Mouse (Mus musculus) hematopoietic multipotent progenitor cell, adult 10-12 weeks (in vitro differentiated cells): Measurements from ENCODE around the gene Apoc1. TPM values are rescaled to one million over a fixed set of nuclear protein-coding genes. Genes with fewer than 3 reads are reported as not detected.

Experiments
- polyA plus RNA-seq: library from polyadenylated mRNA; stranded (reverse); fragments of >175 nt; gene quantifications from 2 replicates; pipeline ENCODE4 v1.2.3, GENCODE M21; 2012; ENCODE audit warnings: low replicate concordance

Apoc1 gene
- 0.67 and 8.3 TPM in 2 replicates for polyA plus RNA-seq

DNA sequence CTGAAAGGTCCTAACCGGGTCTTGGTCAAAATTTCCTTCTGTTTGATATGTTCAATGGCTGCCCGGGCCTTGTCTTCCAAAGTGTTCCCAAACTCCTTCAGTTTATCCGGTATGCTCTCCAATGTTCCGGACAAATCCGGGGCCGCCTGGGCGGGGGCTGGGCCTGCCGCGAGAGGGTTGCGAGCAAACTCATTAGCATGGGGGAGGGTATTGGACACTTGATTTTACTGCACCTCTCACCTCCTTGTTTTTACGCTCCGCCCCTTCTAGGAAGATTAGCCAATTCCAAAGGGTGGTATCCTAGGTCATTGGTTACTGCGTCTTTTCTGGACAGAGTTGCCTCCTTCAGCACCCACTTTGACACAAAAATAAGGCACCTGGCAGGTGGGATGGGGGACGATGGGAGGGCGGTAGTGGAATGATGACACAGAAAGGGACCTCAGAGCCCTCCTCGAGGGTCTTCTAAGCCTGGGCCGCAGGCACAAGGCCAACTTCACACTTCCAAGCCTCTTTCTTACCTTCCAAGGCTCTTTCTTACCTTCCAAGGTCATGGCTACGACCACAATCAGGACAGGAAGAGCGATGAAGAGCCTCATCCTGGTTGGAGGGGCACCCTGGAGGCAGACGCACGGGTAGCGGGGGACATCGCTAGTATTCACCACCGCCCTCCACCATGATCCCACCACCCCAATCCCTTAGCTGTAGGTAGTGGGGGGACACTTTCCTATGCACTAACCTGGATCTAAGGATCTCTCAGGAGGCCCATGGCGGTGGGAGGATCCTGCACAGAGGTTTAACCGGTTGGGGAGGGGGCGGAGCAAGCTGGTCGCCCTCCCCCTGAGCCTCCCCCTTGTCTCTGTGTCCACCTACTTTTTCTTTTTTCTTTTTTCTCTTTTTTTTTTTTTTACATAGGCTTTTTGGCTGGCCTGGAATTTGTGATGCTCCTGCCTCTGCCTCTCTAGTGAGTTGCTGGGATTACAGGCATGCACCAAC, at the start of gene Apoc1:
Gene Apoc1 (minus strand): TSS at position 788 of the 993 bp plus-strand sequence.

GRCm38 (mm10) chr7:19715239-19716054, 23.0 kb upstream of the Apoc1 start, which contains the start of gene Tomm40:
TSS of gene Tomm40 (minus strand) at chr7:19715438.

GRCm38 (mm10) chr7:19698907-19699826, 6.7 kb upstream of the Apoc1 start, which contains the start of gene Apoe:
TSS of gene Apoe (minus strand) at chr7:19699188.

DNA sequence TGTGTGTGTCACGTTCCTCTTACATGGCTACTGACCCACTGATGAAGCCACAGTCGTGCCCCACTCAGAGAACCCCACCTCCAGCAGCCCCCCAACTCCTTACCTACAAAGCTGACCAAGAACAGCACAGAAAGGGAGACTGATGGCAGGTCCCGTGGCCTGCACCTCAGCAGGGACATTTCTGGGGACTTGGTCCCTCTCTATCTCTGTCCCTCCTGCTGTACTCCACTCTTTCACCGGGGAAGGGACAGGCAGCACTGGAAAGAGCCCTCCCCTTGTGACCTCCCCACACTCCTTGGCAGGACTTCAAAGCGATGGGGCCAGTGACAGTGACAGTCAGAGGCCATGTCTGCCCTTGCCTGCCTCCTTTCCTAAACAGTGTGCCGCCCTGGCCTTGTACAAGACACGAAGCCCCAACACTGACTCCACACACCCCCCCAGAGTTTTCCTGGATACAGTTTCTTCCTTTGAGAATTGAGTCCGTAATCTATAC, 11.2 kb downstream of the Apoc1 start, which contains the start of the genes Gm44805 and Apoc4:
Gene Gm44805 (minus strand): TSS at position 222 of the 493 bp plus-strand sequence.
Gene Apoc4 (minus strand): TSS at position 278 of the 493 bp plus-strand sequence.

GRCm38 (mm10) chr7:19677872-19678271, 14.6 kb downstream of the Apoc1 start, which contains the start of gene Apoc2:
TSS of gene Apoc2 (minus strand) at chr7:19677941.

DNA sequence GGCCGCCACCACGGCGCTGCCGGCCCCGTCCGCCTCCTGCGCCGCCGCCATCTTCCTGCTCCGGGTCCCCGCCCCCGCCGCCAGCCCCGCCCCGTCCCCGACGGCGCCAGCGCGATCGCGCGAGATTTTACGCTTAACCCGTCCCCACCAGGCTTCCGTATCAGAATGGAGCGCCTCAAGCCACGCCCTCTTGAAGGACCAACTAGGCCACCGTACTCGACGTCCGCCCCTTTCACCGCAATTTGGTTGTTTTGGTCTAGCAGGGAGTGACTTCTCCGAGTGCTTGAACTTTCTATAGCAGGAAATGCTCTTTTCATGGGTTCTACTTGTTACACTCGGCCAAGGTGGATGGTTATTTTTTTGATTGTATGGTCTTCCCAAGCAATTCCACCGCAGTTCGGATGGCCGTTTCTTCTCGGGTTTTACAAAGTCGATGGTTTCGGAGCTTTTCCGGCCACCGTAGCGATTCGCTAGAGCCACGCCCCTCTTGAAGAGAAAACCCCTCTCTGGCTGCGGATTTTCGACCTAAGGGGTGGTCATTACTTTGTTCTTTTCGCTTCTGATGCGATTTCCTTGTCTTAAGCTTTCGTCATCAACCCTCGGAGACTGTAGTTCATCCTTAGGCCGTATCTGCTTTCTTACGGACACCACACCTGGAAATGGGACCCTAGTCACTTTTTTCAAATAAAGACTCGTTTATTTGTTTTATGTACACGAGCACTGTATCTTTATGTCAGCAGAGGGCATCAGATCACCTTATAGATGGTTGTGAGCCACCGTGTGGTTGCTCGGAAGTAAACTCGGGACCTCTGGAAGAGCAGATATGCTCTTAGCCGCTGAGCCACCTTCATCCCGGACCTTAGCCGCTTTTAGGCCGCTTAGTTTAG, 27.3 kb downstream of the Apoc1 start, which contains the start of gene Clptm1:
Gene Clptm1 (minus strand): TSS at position 79 of the 887 bp plus-strand sequence.

Other genes with a start within 250 kb of the Apoc1 start
- 42.9 and 128 TPM in 2 replicates for gene Mark4, start 233.8 kb downstream of the Apoc1 start, polyA plus RNA-seq
- 0.49 and 1.7 TPM in 2 replicates for gene Exoc3l2, start 229.3 kb downstream of the Apoc1 start, polyA plus RNA-seq
- 6.4 and 11.8 TPM in 2 replicates for gene Bloc1s3, start 184.3 kb downstream of the Apoc1 start, polyA plus RNA-seq
- 95.1 and 103 TPM in 2 replicates for gene Trappc6a, start 184.3 kb downstream of the Apoc1 start, polyA plus RNA-seq
- 0.17 and 0.35 TPM in 2 replicates for gene Nkpd1, start 174.8 kb downstream of the Apoc1 start, polyA plus RNA-seq
- 98.9 and 130 TPM in 2 replicates for gene Ppp1r37, start 129.6 kb downstream of the Apoc1 start, polyA plus RNA-seq
- gene Zfp296, start 115.4 kb downstream of the Apoc1 start, polyA plus RNA-seq, result 44.9 and 45.6 TPM in 2 replicates
- gene Gemin7, start 115.1 kb downstream of the Apoc1 start, polyA plus RNA-seq, result 63.4 and 92.7 TPM in 2 replicates
- gene Clasrp, start 88.2 kb downstream of the Apoc1 start, polyA plus RNA-seq, result 111 and 288 TPM in 2 replicates
- gene Relb, start 63.2 kb downstream of the Apoc1 start, polyA plus RNA-seq, result 52.9 and 128 TPM in 2 replicates
- 105 and 205 TPM in 2 replicates for gene Clptm1, start 27.6 kb downstream of the Apoc1 start, polyA plus RNA-seq
- 1.4 and 6.6 TPM in 2 replicates for gene Apoc2, start 14.7 kb downstream of the Apoc1 start, polyA plus RNA-seq
- 2.7 TPM in 1 of 2 replicates, not detected in the other for gene Gm44805, start 11.2 kb downstream of the Apoc1 start, polyA plus RNA-seq
- 0.61 TPM in 1 of 2 replicates, not detected in the other for gene Apoc4, start 11.2 kb downstream of the Apoc1 start, polyA plus RNA-seq
- gene Apoe, start 6.5 kb upstream of the Apoc1 start, polyA plus RNA-seq, result 752 and 1,634 TPM in 2 replicates
- 85.0 and 96.7 TPM in 2 replicates for gene Tomm40, start 22.8 kb upstream of the Apoc1 start, polyA plus RNA-seq
- gene Nectin2, start 57.8 kb upstream of the Apoc1 start, polyA plus RNA-seq, result 1.8 and 3.7 TPM in 2 replicates
- gene Bcam, start 78.4 kb upstream of the Apoc1 start, polyA plus RNA-seq, result 3.2 and 3.8 TPM in 2 replicates
- gene Cblc, start 104.1 kb upstream of the Apoc1 start, polyA plus RNA-seq, result 1.9 and 5.6 TPM in 2 replicates
- 173 and 280 TPM in 2 replicates for gene Bcl3, start 130.1 kb upstream of the Apoc1 start, polyA plus RNA-seq
- 0.61 TPM in 1 of 2 replicates, not detected in the other for gene Gm19345, start 159.3 kb upstream of the Apoc1 start, polyA plus RNA-seq
- 24.7 and 81.2 TPM in 2 replicates for gene Ceacam16, start 168.6 kb upstream of the Apoc1 start, polyA plus RNA-seq
- 0.17 and 0.21 TPM in 2 replicates for gene Ceacam19, start 195.3 kb upstream of the Apoc1 start, polyA plus RNA-seq
- 2.9 and 3.6 TPM in 2 replicates for gene Pvr, start 228.5 kb upstream of the Apoc1 start, polyA plus RNA-seq